Mouse (Mus musculus): ENCODE measurements around the gene Slc28a1. TPM values are rescaled to one million over a fixed set of nuclear protein-coding genes. Genes with fewer than 3 reads are reported as not detected.
A peak's percentile ranks its signal among the peaks of the same experiment; 100 is the strongest.
"Not testable (repeated sequence)": the region's sequence is repeated elsewhere in the genome, so short reads cannot be mapped to it uniquely, and the experiment has no call there.

Gene Slc28a1
- total RNA-seq, 4 experiments from 2014 or later, result 0.09 to 0.31 (median 0.16) TPM; not detected in 1

GRCm38 (mm10) chr7:81167124-81167523 is 52.5 kb downstream of the Slc28a1 start:
- peak; percentile 47 for DNase-seq (ENCODE audit: low spot score)

GRCm38 (mm10) chr7:81169351-81169750 is 54.8 kb downstream of the Slc28a1 start:
- no peak for DNase-seq (ENCODE audit: low spot score)

- no peak for DNase-seq (ENCODE audit: low spot score)
These were observed 59.3 kb downstream of the Slc28a1 start for GRCm38 (mm10) chr7:81173931-81174330.

- DNase-seq (ENCODE audit: low spot score), result no peak
These were observed 60.1 kb downstream of the Slc28a1 start for GRCm38 (mm10) chr7:81174654-81175053.

- no peak for DNase-seq (ENCODE audit: low spot score)
These were observed 61.7 kb downstream of the Slc28a1 start for GRCm38 (mm10) chr7:81176187-81176769.

- DNase-seq (ENCODE audit: low spot score), result no peak
These were observed 64.9 kb downstream of the Slc28a1 start for GRCm38 (mm10) chr7:81179494-81179893.

- peak; percentile 19 for DNase-seq (ENCODE audit: low spot score)
These were observed 68.0 kb downstream of the Slc28a1 start for GRCm38 (mm10) chr7:81182492-81183175.

- DNase-seq (ENCODE audit: low spot score), result no peak
These were observed 68.6 kb downstream of the Slc28a1 start for GRCm38 (mm10) chr7:81183181-81183580.

- no peak for DNase-seq (ENCODE audit: low spot score)
These were observed 69.5 kb downstream of the Slc28a1 start for GRCm38 (mm10) chr7:81184136-81184535.

- DNase-seq (ENCODE audit: low spot score), result no peak
These were observed 70.1 kb downstream of the Slc28a1 start for GRCm38 (mm10) chr7:81184651-81185050.

- not testable (repeated sequence) for DNase-seq (ENCODE audit: low spot score)
These were observed 71.4 kb downstream of the Slc28a1 start for GRCm38 (mm10) chr7:81186036-81186435.

GRCm38 (mm10) chr7:81189180-81189579 is 74.6 kb downstream of the Slc28a1 start:
- no peak for DNase-seq (ENCODE audit: low spot score)

- no peak for DNase-seq (ENCODE audit: low spot score)
These were observed 80.9 kb downstream of the Slc28a1 start for GRCm38 (mm10) chr7:81195509-81195908.

GRCm38 (mm10) chr7:81196796-81197195 is 82.2 kb downstream of the Slc28a1 start:
- DNase-seq (ENCODE audit: low spot score), result no peak

GRCm38 (mm10) chr7:81198538-81198937 is 83.9 kb downstream of the Slc28a1 start:
- no peak for DNase-seq (ENCODE audit: low spot score)

GRCm38 (mm10) chr7:81199109-81199508 is 84.5 kb downstream of the Slc28a1 start:
- DNase-seq (ENCODE audit: low spot score), result no peak

GRCm38 (mm10) chr7:81199757-81200156 is 85.2 kb downstream of the Slc28a1 start:
- DNase-seq (ENCODE audit: low spot score), result no peak

GRCm38 (mm10) chr7:81202389-81202788 is 87.8 kb downstream of the Slc28a1 start:
- DNase-seq (ENCODE audit: low spot score), result no peak

GRCm38 (mm10) chr7:81203576-81203975 is 89.0 kb downstream of the Slc28a1 start:
- not testable (repeated sequence) for DNase-seq (ENCODE audit: low spot score)

- DNase-seq (ENCODE audit: low spot score), result peak; percentile 66
These were observed 94.3 kb downstream of the Slc28a1 start for GRCm38 (mm10) chr7:81208944-81209343.

- DNase-seq (ENCODE audit: low spot score), result no peak
These were observed 95.5 kb downstream of the Slc28a1 start for GRCm38 (mm10) chr7:81209979-81210685.

GRCm38 (mm10) chr7:81211760-81212159 is 97.2 kb downstream of the Slc28a1 start:
- peak; percentile 32 for DNase-seq (ENCODE audit: low spot score)

GRCm38 (mm10) chr7:81212261-81212681 is 97.7 kb downstream of the Slc28a1 start:
- peak; percentile 79 for DNase-seq (ENCODE audit: low spot score)

Data from heart, adult 8-10 months (tissue).